Mouse (Mus musculus) heart, adult 2 months (tissue): ENCODE results near the gene Ccdc113.

Source experiments
- CTCF ChIP-seq: fragments of 200-600 bp; IDR thresholded peaks from 2 replicates; pipeline ENCODE4 v1.8.1; 2022; ENCODE audit warnings: antibody characterized with exemption, mild to moderate bottlenecking, moderate library complexity
- POLR2A ChIP-seq: fragments of 200-500 bp; IDR thresholded peaks from 2 replicates; pipeline ENCODE4 v1.6.1; 2011; ENCODE audit warnings: mild to moderate bottlenecking, low read depth, low read length, control low read depth; ENCODE audit not compliant: insufficient read depth

GRCm38 (mm10) chr8:95555963-95556362 lies 22.1 kb downstream of the Ccdc113 start:
- TF ChIP-seq CTCF (no peak), POLR2A (no peak)
